Mouse (Mus musculus) stomach, postnatal 0 days (tissue): ENCODE results near the gene Rtn4.

ENCODE experiments used
- CTCF ChIP-seq: IDR thresholded peaks from 2 replicates; pipeline ENCODE4 v1.5.1; 2016; ENCODE audit warnings: antibody characterized with exemption, low read depth, mild to moderate bottlenecking, moderate library complexity
- EP300 ChIP-seq: optimal IDR thresholded peaks from 2 replicates; pipeline ENCODE3; 2016; ENCODE audit warnings: antibody characterized with exemption

- no peak for TF ChIP-seq EP300
- TF ChIP-seq CTCF: peak; percentile 55
Measured at GRCm38 (mm10) chr11:29709512-29709911, 16.8 kb downstream of the Rtn4 start.
